Mouse (Mus musculus): ENCODE measurements around the gene Cd101.

The Cd101 gene

DNA sequence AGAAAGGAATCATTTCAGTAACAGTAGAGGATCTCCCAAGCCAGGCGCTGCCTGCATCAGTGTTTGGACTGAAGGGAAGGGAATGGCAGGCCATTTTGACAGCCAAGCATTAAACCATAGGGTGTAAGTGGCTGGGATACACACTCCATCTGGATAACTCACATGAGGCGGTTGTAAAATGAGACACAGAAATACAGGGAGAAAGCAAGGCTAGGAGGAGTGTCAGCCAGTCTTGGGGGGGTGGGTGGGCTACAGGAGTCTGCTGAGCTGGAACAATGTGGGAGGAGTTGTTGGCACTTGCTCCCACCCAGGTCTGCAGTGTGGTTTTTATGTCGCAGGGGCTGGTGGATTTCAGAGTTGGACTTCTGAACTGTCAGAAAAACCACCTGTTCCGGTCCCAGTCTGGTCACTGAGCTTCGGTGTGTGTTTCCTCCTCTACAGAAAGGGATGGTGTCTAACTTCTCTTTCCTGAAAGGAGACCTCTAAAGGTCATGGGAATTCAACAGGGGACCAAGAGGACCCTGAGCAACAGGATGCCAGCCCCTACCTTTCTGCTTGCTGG, 8.7 kb upstream of the Cd101 start:
- DNase-seq, result no peak

DNA sequence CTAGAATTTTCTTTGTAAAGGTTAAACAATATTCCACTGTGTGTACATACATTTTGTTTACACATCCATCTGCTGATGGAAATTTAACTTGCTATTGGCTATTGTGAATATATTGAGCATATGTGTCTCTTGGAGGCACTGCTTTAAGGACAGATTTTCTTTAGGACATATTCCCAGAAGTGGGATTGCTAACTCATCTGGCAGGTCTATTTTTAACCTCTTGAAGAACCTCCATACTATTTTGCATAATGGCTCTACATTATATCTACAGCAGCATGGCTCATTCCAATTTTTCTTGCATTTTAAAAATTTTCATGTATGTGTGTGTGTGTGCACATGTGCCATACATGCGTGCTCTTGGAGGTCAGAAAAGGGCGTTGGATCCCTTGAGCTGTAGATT, 6.6 kb upstream of the Cd101 start:
- no peak for DNase-seq

DNA sequence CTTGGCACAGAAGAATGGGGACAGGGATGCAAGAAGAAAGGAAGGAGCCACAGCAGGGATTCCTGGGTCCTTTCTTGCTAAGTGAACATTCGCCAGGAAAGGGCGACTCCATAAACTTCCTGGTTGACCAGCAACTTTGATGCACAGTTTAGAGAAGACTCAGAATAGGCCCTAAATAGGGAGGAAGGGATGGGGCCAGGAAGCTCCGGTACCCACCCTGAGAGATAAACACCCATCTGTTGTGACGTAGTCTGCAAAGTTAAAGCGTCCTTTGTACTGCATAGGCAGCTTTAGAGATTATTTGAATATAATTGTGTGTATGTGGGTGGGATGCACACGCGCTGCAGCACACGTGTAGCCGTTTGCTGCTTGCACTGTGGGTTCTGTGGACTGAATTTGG, 5.2 kb upstream of the Cd101 start:
- no peak for DNase-seq

DNA sequence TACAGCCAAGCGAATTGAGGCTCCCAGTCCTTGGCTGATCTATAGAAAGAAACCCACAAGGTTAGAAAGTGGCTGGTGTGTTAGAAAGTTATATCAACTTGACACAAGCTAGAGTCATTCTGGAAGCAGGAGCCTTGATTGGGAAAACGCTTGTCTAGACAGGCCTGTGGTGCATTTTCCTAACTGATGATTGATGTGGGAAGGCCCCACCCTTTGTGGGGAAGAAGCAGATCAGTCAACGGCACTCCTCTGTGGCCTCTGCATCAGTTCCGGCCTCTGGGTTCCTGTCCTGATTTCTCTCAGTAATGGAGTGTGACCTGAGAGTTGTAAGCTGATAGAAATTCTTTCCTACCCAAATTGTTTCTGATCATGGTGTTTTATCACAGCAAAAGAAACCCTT, 4.3 kb upstream of the Cd101 start:
- no peak for DNase-seq

DNA sequence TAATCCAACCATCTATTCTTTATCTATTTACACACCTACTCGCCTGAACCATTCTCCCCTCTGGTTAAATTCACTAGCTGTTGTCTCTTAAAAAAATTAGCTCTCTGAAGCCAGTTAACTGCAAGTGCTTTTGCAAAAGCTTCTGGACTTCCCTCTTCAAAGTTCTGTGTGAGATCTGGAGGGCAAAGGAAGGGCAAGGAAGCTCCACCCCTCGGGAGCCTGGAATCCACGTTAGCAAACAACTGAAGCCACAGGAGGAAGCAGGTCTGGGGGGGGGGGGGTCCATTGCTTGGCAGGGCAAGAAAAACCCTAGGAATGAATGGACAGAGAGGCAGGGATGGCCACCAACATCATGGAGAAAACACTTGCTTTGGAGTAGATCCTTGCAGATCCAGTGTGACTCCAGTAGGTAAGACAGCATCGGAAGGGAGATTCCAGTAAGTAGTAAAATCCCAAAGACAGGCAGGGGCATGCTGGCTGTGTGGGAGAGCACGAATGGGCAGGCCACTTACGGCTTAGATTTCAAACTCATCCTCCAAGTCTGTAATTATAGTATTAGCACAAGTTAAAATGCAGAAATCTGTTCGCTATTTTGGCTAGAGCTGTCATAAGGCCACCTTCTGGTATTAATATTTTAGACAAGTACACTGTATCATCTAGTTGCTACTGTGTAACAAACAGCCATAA, 2.2 kb upstream of the Cd101 start:
- no peak for DNase-seq

DNA sequence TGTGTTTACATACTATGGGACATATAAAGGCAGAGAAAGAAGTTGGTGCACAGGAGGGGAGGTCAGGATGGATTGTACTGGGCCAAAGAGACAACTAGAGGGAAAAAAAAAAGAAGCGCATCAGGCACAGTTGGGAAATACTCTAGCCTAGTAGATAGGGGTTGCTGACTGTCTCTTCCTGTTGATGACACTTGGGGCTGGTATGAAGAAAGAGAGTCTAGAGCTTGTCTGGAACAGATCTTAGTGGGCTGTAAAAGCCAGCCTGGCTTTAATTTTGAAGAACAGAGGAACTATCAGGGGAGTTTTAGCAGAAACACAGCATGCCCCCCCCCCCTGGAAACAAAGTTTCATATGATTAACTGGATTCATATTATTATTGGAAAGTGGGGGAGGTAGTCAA, 1.3 kb upstream of the Cd101 start:
- no peak for DNase-seq

DNA sequence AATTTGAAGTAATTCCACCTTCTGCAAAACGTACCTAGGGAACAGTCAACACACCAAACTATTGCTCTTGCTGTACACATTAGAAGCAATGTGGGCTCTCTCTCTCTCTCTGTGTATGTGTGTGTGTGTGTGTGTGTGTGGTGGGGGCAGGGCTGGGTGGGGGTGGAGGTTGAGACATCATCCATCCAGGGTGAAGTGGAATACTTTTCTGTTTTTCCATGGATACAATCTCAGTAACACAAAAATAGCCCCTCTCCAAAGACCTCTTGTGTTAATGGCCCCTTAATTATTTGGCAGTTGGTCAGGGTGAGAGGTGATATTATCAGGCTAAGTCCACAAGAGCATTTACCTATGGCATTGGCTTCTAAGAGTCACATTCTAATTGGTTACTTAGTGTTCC, 2.6 kb downstream of the Cd101 start:
- no peak for DNase-seq

DNA sequence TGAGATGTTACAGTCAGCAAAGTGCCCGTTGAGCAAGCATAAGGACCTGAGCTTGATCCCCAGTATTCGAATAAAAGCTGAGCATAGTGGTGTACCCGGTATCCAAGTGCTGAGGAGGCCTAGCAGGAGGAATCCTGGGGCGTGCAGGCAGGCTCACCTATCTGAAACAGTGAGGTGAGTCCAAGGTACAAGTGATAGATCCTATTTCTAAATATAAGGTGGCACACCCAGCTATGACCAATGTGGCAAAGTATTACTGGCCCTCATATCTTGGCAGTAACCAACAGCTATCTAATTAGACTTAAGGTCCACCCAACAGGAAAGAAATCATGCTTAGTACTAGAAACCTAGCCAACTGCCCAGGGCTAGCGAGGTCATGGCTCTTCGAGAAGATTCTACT, 6.4 kb downstream of the Cd101 start:
- no peak for DNase-seq

DNA sequence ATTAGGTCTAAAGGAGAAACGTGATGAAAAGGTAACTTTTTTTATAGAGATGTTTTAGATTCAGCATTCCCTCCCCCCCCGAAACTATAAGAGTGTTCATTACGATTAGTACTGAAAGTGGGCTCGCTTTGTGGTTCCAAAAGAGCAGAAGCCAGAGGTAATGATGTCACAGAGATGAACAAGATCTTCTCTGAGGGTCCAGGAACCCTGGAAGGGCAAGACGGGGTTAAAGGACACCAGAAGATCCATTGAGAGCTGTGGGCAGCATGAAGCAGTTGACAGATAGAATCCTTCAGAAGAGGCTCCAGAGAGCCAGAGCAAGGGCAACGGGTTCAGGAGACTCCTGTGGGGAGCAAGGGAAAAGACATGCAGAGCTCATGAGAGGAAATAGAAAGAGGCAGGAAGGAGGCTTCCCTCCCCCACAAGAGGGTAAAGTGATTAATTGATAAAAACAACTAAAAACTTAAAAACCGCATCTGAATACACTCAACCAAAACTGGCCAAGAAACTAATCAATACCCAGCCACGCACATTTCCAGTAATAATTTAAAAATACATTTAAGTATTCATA, 7.8 kb downstream of the Cd101 start:
- DNase-seq, result no peak

DNA sequence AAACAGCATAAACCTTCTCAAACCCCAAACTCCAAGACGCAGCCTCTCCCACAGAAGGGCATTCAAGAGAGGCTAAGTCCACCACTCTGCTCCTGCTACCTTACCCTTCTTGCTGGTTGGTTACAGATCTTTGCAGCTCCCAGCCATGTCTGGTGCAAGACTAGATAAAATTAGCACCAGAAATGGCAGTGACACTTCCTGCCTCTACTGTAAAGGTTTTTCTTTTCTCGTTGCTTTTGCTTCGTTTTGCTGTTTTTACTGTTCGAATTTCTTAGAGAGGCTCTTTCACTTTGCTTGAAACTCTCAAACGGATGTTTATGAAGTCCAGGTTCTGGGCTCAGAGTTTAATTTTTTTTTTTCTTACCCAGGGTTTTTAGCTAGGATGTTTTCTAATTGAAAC, 8.3 kb downstream of the Cd101 start:
- DNase-seq, result no peak

DNA sequence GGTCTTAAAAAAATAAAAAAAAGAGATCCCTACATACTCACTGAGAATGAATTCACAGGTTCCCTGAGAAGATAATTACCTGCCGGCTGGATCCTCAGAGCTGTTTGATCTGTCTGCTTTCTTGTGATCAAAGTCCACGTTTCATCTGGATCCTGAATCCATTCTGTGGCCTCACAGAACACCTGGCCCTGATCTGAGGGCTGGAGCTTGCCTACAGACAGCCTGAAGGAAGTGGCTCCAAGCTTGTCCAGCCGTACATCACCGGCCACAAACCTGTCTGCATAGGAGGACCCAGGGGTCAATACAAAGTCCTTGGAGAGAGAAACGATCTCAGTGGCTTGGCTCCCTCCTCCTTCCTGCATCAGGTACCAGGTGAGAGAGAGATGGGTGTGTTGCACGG, 10.9 kb downstream of the Cd101 start:
- DNase-seq, result no peak

DNA sequence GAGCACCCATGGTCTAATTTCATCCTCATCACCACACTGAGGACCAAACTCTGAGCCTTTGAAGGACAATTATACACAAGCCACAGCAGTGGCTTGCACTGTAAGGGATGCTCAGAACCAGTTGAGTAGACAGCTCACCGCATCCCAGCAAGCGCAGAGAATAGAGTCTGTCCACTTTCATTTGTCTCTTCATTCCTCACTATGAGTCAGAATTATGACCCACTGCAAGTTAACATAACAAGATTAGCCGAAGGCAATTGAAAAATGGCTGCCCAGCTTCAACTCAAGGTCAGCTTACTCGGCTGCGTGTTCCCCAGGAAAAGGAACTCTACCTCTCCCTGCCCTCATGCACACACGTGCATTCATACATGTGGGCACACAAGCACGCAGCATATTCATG, 13.3 kb downstream of the Cd101 start:
- no peak for DNase-seq

DNA sequence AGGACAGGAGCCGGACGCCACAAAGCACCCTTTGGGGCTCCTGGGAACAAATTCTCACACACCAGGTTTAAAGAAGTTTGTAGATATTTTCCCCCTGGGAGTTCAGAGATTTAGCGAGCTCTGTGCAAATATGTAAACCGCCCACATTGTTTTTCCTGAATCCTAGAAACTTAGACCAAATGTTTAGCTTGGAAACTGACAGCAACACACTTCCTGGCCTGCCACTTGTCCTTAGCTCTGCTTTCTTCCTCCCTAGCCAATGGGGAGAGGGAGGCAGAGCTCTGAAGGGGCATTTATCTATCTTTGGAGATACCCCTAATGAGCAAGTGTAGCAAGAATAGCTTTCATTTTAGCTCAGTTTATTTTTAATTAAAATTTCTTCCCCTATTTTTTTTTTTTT, 14.1 kb downstream of the Cd101 start:
- no peak for DNase-seq

DNA sequence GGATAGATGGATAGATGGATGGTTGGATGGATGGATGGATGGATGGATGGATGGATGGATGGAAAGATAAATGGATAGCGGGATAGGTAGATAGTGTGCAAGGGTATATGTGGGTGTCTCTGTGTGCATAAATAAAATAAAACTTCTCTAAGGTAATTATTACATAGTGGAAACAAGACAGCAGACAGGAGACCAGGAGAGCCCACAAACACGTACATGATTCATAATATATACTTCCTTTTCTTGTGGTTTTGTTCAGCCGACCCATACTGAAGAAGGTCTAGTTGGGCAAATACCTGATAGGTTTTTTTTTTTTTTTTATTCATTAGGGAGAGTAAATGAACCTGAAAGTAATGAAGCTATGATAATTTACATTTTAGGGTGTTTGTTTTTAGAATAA, 15.8 kb downstream of the Cd101 start:
- no peak for DNase-seq

DNA sequence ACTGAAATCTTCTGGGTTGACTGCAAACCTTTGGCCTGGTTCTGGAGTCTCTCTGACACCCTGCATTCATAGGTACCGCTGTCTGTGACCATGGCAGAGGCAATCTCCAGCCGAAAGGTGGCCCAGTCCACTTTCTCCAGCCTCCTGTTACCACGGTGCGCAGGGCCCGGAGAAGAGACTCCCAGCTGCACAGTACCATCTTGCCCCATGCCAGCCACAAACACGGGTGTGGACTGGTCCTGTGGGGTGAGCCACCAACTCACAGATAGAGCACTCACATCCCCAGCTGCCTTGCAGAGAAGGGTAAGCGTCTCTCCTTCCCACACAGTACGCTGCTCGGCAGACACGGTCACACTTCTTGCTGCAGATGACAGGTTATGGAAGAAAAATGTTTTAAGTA, 16.4 kb downstream of the Cd101 start:
- no peak for DNase-seq

DNA sequence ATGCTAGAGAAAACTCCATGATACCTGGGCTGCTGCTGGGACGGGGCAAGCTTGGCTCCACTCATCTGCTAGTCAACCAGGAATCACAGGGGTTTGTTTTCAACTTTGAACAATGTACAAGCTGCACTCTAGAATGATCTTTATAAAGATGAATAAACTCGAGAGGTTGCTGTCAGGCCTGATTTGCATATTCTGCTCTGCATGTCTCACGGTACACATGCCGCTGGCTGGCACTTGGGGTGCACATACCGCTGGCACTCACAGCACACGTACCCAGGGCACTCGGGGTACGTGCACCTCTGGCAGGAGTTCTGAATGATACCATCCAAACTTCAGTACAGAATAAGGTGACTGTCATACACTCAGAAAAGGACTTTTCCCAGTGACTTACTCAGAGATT, 16.8 kb downstream of the Cd101 start:
- DNase-seq, result no peak

DNA sequence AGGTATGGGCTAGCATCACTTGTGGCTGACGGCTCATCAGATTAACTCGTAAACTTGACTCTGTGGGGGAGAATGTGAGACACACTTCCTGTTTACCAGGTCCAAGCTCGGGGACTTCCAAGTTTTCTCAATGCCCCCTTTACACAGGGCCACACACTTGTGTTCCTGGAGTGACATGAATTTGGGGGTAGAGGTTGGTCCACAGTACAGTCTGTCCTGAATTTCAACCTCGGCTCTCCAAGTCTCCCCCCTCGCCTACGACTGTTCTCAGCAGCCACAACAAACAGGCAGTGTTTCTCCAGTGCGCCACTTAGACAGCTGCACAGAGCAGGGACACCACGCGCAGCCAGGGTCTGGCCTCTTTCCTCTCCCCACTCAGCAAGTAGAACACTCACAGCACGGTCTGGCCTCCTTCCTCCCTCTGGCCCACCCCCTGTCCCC, 17.2 kb downstream of the Cd101 start:
- peak; percentile 16 for DNase-seq

DNA sequence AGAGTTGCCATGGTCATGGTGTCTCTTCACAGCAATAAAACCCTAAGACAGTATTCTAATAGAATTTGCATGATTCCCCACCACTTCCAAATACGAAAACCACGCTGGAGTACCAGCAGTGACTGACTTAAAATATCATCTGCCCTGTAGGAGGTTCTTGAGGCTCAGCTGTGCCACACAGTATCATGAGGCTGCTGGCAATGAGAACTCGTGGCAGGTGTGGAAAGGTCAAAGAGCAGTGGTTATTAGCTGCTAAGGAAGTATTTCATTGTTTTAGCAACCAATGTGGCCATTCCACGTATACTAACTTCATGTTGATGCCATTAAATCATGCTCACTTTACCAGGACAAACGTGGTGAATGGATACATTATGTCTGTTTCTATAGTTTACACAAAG, 18.2 kb downstream of the Cd101 start:
- no peak for DNase-seq

DNA sequence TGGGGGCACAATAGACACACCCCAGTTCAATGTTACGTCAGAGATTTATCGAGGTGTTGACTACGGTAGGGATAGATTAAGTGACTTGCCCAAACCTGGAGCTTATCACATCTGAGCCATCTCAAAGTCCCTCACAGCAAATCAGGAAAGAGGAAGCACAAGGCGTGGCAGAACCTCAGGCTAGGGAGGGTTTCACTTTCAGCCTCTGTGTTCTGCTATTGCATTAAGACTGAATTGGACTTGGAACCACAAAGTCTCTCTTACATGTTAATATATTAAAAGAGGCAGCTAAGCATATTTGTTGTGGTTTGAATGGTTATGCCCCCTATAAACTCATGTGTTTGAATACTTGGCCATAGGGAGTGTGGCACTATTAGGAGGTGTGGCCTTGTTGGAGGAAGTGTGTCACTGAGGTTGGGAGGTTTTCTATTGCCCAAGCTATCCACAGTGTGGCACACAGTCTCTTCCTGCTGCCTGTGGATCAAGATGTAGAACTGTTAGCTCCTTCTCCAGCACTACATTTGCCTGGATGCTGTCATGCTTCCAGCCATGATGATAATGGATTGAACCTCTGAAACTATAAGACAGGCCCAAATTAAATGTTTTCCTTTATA, 18.7 kb downstream of the Cd101 start:
- no peak for DNase-seq

DNA sequence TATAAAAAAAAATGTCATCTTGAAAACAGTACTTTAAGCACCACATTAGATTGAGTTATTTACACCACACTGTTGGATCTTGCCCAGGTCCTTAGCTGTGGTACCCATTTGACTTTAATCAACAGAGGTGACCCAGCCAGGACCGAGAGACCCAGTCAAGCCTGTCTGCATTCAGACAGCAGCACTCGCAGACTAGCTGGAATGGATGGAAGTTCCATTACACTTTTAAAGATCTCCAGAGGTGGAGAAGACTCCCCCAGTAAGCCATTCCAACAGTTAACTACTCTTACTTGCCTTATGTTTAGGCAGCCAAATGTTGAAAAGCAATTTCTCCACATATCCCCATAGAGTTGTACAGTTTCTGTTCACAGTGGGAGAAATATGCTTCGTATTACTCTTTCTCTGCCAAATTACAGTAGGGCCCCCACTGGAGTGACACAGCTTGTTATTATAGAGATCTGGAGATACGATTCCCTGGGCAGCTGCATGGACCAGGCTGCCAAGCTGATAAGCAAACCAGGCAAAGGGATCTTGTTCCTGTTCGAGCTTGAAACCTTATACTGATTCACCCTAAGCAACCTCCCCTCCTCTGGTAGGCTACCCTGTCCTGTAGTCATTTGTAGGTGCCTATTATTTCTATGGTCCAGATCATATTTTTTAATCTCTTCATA, 22.1 kb downstream of the Cd101 start:
- no peak for DNase-seq

DNA sequence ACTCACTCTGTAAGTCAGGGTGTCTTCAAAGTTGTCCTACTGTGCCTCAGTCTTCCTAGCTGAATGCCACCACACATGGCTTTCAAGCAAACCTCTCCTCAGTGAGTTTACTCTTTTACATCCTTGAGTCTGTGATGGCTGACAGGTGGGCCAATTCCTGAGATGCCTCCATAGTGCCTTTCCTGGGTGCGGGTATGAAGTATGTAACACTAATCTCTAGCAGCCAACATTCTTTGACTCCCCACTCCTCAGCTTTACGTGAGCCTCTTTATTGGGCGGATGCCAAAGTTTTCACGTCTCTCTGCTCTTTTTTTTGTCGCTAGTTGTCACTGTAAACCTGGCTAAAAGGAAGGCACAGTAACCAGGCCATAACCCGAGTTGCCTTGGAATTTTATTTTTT, 24.0 kb downstream of the Cd101 start:
- no peak for DNase-seq

DNA sequence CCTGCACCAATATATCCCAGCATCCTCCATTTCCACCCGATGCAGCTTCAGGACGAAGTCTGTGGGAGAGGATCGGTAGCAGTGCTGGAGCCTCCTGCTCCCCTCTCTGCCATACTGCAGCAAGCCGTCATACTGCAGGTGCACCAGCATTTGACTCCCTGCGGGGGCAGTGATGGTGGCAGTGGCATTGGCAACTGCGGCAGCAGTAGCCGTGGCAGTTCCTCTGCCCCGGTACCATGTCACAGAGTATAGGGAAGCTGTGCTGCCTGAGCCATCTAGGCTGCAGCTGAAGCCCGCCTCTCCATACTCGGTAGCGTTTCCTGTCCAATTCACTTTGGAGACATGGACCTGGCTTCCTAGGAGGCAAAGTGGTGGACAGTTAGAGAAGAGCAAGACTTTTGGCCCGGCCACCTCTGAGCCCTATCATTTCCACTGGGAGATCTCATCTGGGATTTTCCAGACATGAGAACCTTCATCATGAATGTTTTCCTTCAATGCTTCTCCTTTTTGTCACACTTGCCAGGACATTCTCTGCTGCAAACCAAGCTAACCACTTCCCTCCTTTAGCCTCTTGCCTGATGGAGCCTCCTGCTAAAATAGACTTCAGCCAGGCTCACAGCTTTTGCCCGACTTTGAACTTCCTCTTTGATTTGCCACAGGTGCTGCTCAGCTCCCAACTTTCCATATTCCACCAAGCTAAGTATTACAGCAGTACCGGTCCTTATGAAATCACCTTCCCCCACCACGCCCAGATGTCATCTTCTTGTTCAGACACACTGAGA, 25.6 kb downstream of the Cd101 start:
- no peak for DNase-seq

DNA sequence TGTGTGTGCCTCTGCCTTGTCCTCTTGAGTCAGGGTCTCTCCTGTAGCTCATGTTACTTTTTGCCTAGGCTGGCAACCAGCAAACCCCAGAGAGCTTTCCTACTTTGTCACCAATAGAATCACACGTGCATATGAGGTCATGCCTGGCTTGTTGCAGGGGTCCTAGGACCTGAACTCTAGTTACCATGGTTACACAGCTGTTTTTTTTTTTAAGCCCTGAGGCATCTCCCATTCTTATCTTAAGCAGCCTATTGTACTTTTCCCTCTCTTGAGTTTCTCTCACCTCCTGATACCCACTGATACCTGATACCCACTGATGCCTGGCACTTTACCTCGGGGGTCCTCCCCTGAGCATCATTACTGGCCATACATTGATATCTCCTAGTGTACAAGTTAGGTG, 29.6 kb downstream of the Cd101 start:
- no peak for DNase-seq

Measured in cerebellum, adult 11-12 months (tissue).